Mouse (Mus musculus): ENCODE measurements around the gene Grip1. TPM values are rescaled to one million over a fixed set of nuclear protein-coding genes. Genes with fewer than 3 reads are reported as not detected.
A peak's percentile ranks its signal among the peaks of the same experiment; 100 is the strongest.

The Grip1 gene
- polyA plus RNA-seq, 1 experiment from 2014 or later, result 5.0 TPM

GRCm38 (mm10) chr10:120114493-120114892, 660.9 kb downstream of the Grip1 start:
- Histone ChIP-seq H3K36me3 (ENCODE audit: control insufficient read depth, insufficient read depth, low read length) (no peaks in the 10 kb centered on the region), H3K4me3 (ENCODE audit: low read depth, low read length) (no peak overlapping the region), H3K27ac (replicated peaks; ENCODE audit: low read depth, low read length) (no peak overlapping the region), H3K4me1 (ENCODE audit: control insufficient read depth, insufficient read depth, low read length) (peaks cover 4% of the 10 kb centered on the region; the same call in 1 of the 2 replicates), H3K27me3 (replicated peaks; ENCODE audit: control insufficient read depth, insufficient read depth, low read length) (no peaks in the 10 kb centered on the region), H3K9me3 (ENCODE audit: control insufficient read depth, low read length) (no peaks in the 10 kb centered on the region), H3K9ac (ENCODE audit: low read depth, low read length) (no peak overlapping the region), H3K4me2 (ENCODE audit: low read depth, low read length) (no peak overlapping the region)
- 47% methylated on average over 7 of the region's 7 CpGs for WGBS
- DNase-seq (ENCODE audit: low spot score), result no peak
- ATAC-seq (ENCODE audit: low read depth), result no peak

GRCm38 (mm10) chr10:120115249-120115648, 661.6 kb downstream of the Grip1 start:
- ATAC-seq (ENCODE audit: low read depth), result no peak

GRCm38 (mm10) chr10:120123721-120124120, 670.1 kb downstream of the Grip1 start:
- H3K4me2 ChIP-seq (ENCODE audit: low read depth, low read length), result no peak overlapping the region
- DNase-seq (ENCODE audit: low spot score) (no peak), ATAC-seq (ENCODE audit: low read depth) (no peak)
- no peak overlapping the region for H3K4me3 ChIP-seq (ENCODE audit: low read depth, low read length)
- H3K9ac ChIP-seq (ENCODE audit: low read depth, low read length), result no peak overlapping the region
- WGBS, result 92% methylated on average over 3 of the region's 3 CpGs
- H3K27ac ChIP-seq (replicated peaks; ENCODE audit: low read depth, low read length), result no peak overlapping the region
- H3K9me3 ChIP-seq (ENCODE audit: control insufficient read depth, low read length), result no peaks in the 10 kb centered on the region
- no peaks in the 10 kb centered on the region for H3K36me3 ChIP-seq (ENCODE audit: control insufficient read depth, insufficient read depth, low read length)
- no peaks in the 10 kb centered on the region for H3K4me1 ChIP-seq (ENCODE audit: control insufficient read depth, insufficient read depth, low read length)
- no peaks in the 10 kb centered on the region; the same call in 1 of the 2 replicates for H3K27me3 ChIP-seq (replicated peaks; ENCODE audit: control insufficient read depth, insufficient read depth, low read length)

More at GRCm38 (mm10) chr10:120115249-120115648, 661.6 kb downstream of the Grip1 start:
- peaks cover 4% of the 10 kb centered on the region; the same call in 1 of the 2 replicates for H3K4me1 ChIP-seq (ENCODE audit: control insufficient read depth, insufficient read depth, low read length)
- no peak overlapping the region for H3K27ac ChIP-seq (replicated peaks; ENCODE audit: low read depth, low read length)
- no peak overlapping the region for H3K4me3 ChIP-seq (ENCODE audit: low read depth, low read length)
- no peaks in the 10 kb centered on the region for H3K27me3 ChIP-seq (replicated peaks; ENCODE audit: control insufficient read depth, insufficient read depth, low read length)
- WGBS, result 97% methylated on average over 1 of the region's 1 CpGs
- no peak for DNase-seq (ENCODE audit: low spot score)
- no peaks in the 10 kb centered on the region for H3K36me3 ChIP-seq (ENCODE audit: control insufficient read depth, insufficient read depth, low read length)
- no peak overlapping the region for H3K9ac ChIP-seq (ENCODE audit: low read depth, low read length)
- H3K4me2 ChIP-seq (ENCODE audit: low read depth, low read length), result no peak overlapping the region
- no peaks in the 10 kb centered on the region for H3K9me3 ChIP-seq (ENCODE audit: control insufficient read depth, low read length)

GRCm38 (mm10) chr10:120124801-120125464, 671.3 kb downstream of the Grip1 start:
- H3K4me3 ChIP-seq (ENCODE audit: low read depth, low read length), result no peak overlapping the region
- no peaks in the 10 kb centered on the region for H3K9me3 ChIP-seq (ENCODE audit: control insufficient read depth, low read length)
- ATAC-seq (ENCODE audit: low read depth) (peak; percentile 53; the same call in 1 of the 2 replicates), DNase-seq (ENCODE audit: low spot score) (peak; percentile 90)
- no peak overlapping the region for H3K27ac ChIP-seq (replicated peaks; ENCODE audit: low read depth, low read length)
- no peaks in the 10 kb centered on the region for H3K36me3 ChIP-seq (ENCODE audit: control insufficient read depth, insufficient read depth, low read length)
- no peaks in the 10 kb centered on the region; the same call in 1 of the 2 replicates for H3K27me3 ChIP-seq (replicated peaks; ENCODE audit: control insufficient read depth, insufficient read depth, low read length)
- H3K4me2 ChIP-seq (ENCODE audit: low read depth, low read length), result no peak overlapping the region
- H3K9ac ChIP-seq (ENCODE audit: low read depth, low read length), result peak overlapping the region; percentile 16; the same call in 1 of the 2 replicates
- H3K4me1 ChIP-seq (ENCODE audit: control insufficient read depth, insufficient read depth, low read length), result no peaks in the 10 kb centered on the region
- 51% methylated on average over 7 of the region's 7 CpGs for WGBS

DNA sequence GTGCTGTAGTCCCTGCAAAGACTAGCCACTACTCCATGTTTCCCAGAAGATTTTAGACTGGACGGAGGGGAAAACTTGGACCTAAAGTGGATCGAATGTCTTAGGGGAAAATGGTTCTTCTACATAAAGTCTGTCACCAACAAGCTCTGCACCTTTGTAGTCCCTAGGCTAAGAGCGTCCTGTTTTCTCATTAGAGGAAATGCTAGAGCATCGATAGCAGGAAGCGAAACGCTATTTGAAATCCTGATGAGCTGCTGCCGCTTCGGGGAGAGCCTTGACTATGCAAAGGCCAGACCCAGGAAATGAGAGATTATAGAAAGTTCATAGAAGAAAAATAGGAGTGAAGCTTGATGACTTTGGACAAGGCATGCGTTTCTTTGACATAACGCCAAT, 671.8 kb downstream of the Grip1 start:
- Histone ChIP-seq H3K4me3 (ENCODE audit: low read depth, low read length) (no peak overlapping the region), H3K27me3 (replicated peaks; ENCODE audit: control insufficient read depth, insufficient read depth, low read length) (no peaks in the 10 kb centered on the region; the same call in 1 of the 2 replicates), H3K9ac (ENCODE audit: low read depth, low read length) (peak overlapping the region; percentile 16; the same call in 1 of the 2 replicates), H3K4me2 (ENCODE audit: low read depth, low read length) (no peak overlapping the region), H3K27ac (replicated peaks; ENCODE audit: low read depth, low read length) (no peak overlapping the region), H3K4me1 (ENCODE audit: control insufficient read depth, insufficient read depth, low read length) (no peaks in the 10 kb centered on the region), H3K9me3 (ENCODE audit: control insufficient read depth, low read length) (no peaks in the 10 kb centered on the region), H3K36me3 (ENCODE audit: control insufficient read depth, insufficient read depth, low read length) (no peaks in the 10 kb centered on the region)
- WGBS, result 75% methylated on average over 10 of the region's 10 CpGs
- no peak for ATAC-seq (ENCODE audit: low read depth)
- no peak for DNase-seq (ENCODE audit: low spot score)

GRCm38 (mm10) chr10:120128601-120129277, 675.1 kb downstream of the Grip1 start:
- Histone ChIP-seq H3K27me3 (replicated peaks; ENCODE audit: control insufficient read depth, insufficient read depth, low read length) (no peaks in the 10 kb centered on the region; the same call in 1 of the 2 replicates), H3K4me3 (ENCODE audit: low read depth, low read length) (no peak overlapping the region), H3K9ac (ENCODE audit: low read depth, low read length) (no peak overlapping the region), H3K4me1 (ENCODE audit: control insufficient read depth, insufficient read depth, low read length) (no peaks in the 10 kb centered on the region), H3K4me2 (ENCODE audit: low read depth, low read length) (peak overlapping the region; percentile 18; the same call in 1 of the 2 replicates), H3K9me3 (ENCODE audit: control insufficient read depth, low read length) (no peaks in the 10 kb centered on the region), H3K36me3 (ENCODE audit: control insufficient read depth, insufficient read depth, low read length) (no peaks in the 10 kb centered on the region), H3K27ac (replicated peaks; ENCODE audit: low read depth, low read length) (no peak overlapping the region)
- no peak for DNase-seq (ENCODE audit: low spot score)
- no peak for ATAC-seq (ENCODE audit: low read depth)
- WGBS, result 39% methylated on average over 13 of the region's 13 CpGs

- DNase-seq (ENCODE audit: low spot score), result peak; percentile 51
- H3K9me3 ChIP-seq (ENCODE audit: control insufficient read depth, low read length), result no peaks in the 10 kb centered on the region
- H3K36me3 ChIP-seq (ENCODE audit: control insufficient read depth, insufficient read depth, low read length), result no peaks in the 10 kb centered on the region
- 0 out of 2 replicates have a peak, but pooled peaks cover 6% of the 10 kb centered on the region for H3K4me1 ChIP-seq (ENCODE audit: control insufficient read depth, insufficient read depth, low read length)
- no peak overlapping the region for H3K9ac ChIP-seq (ENCODE audit: low read depth, low read length)
- 65% methylated on average over 16 of the region's 16 CpGs for WGBS
- no peak for ATAC-seq (ENCODE audit: low read depth)
- H3K4me3 ChIP-seq (ENCODE audit: low read depth, low read length), result no peak overlapping the region
- H3K4me2 ChIP-seq (ENCODE audit: low read depth, low read length), result no peak overlapping the region
- no peak overlapping the region for H3K27ac ChIP-seq (replicated peaks; ENCODE audit: low read depth, low read length)
- H3K27me3 ChIP-seq (replicated peaks; ENCODE audit: control insufficient read depth, insufficient read depth, low read length), result no peaks in the 10 kb centered on the region; the same call in 1 of the 2 replicates
Measured at GRCm38 (mm10) chr10:120130621-120131020, 677.0 kb downstream of the Grip1 start.

- no peak overlapping the region for H3K27ac ChIP-seq (replicated peaks; ENCODE audit: low read depth, low read length)
- H3K9ac ChIP-seq (ENCODE audit: low read depth, low read length), result no peak overlapping the region
- H3K4me1 ChIP-seq (ENCODE audit: control insufficient read depth, insufficient read depth, low read length), result 0 out of 2 replicates have a peak, but pooled peaks cover 6% of the 10 kb centered on the region
- peak; percentile 31 for DNase-seq (ENCODE audit: low spot score)
- 43% methylated on average over 11 of the region's 11 CpGs for WGBS
- H3K4me2 ChIP-seq (ENCODE audit: low read depth, low read length), result no peak overlapping the region
- H3K4me3 ChIP-seq (ENCODE audit: low read depth, low read length), result no peak overlapping the region
- no peaks in the 10 kb centered on the region; the same call in 1 of the 2 replicates for H3K27me3 ChIP-seq (replicated peaks; ENCODE audit: control insufficient read depth, insufficient read depth, low read length)
- H3K36me3 ChIP-seq (ENCODE audit: control insufficient read depth, insufficient read depth, low read length), result no peaks in the 10 kb centered on the region
- no peaks in the 10 kb centered on the region for H3K9me3 ChIP-seq (ENCODE audit: control insufficient read depth, low read length)
- ATAC-seq (ENCODE audit: low read depth), result no peak
Measured at GRCm38 (mm10) chr10:120133697-120134096, 680.1 kb downstream of the Grip1 start.
